Mouse (Mus musculus) layer of hippocampus, adult 2 months (tissue): ENCODE measurements at regions not wholly inside any gene's neighbourhood (a gene's known extent, or its start where the extent isn't known, plus 50 kb on each side); places are given as distances from the start of the nearest gene placed in this dataset.

ENCODE experiments used
- DNase-seq, 2 experiments: peaks; one replicate each; pipeline ENCODE4 v3.0.0; 2022; ENCODE audit warnings: low spot score in 2 of 2
- H3K27ac ChIP-seq: fragments of 200-600 bp; 2 replicates; pipeline ENCODE4 v1.8.1; 2022
- H3K4me3 ChIP-seq: fragments of 200-600 bp; 2 replicates; pipeline ENCODE4 v1.8.1; 2022; ENCODE audit warnings: mild to moderate bottlenecking
- CTCF ChIP-seq: fragments of 200-600 bp; conservative IDR thresholded peaks from 2 replicates; pipeline ENCODE4 v1.8.1; 2022; ENCODE audit warnings: antibody characterized with exemption, mild to moderate bottlenecking, moderate library complexity

GRCm38 (mm10) chr13:54883748-54884708 is 65.2 kb upstream of the Unc5a start:
- Histone ChIP-seq H3K4me3 (no peak overlapping the region), H3K27ac (peak overlapping the region; percentile 91)
- no peak for TF ChIP-seq CTCF
- no peak for DNase-seq

GRCm38 (mm10) chr13:54884709-54885460 is 64.3 kb upstream of the Unc5a start:
- peak; percentile 38 to 62 for DNase-seq
- Histone ChIP-seq H3K27ac (peak overlapping the region; percentile 91), H3K4me3 (no peak overlapping the region)
- TF ChIP-seq CTCF = no peak

- no peak for TF ChIP-seq CTCF
- peak overlapping the region; percentile 91 for H3K27ac ChIP-seq
- DNase-seq = peak; percentile 48 to 59
- H3K4me3 ChIP-seq = peak overlapping the region; percentile 17; the same call in 1 of the 2 replicates
Observed at GRCm38 (mm10) chr13:54887366-54887921, 61.8 kb upstream of the Unc5a start.

- DNase-seq = no peak
- Histone ChIP-seq H3K4me3 (peak overlapping the region; percentile 17; the same call in 1 of the 2 replicates), H3K27ac (peak overlapping the region; percentile 91)
- TF ChIP-seq CTCF = no peak
Observed at GRCm38 (mm10) chr13:54888021-54888420, 61.2 kb upstream of the Unc5a start.

GRCm38 (mm10) chr13:54889684-54890399 is 59.4 kb upstream of the Unc5a start:
- H3K4me3 ChIP-seq = no peak overlapping the region
- no peak overlapping the region for H3K27ac ChIP-seq
- peak; percentile 52 for TF ChIP-seq CTCF
- no peak for DNase-seq

- no peak for DNase-seq
- Histone ChIP-seq H3K4me3 (no peak overlapping the region), H3K27ac (no peak overlapping the region)
- TF ChIP-seq CTCF = no peak
Observed at GRCm38 (mm10) chr13:54892572-54892971, 56.6 kb upstream of the Unc5a start.

GRCm38 (mm10) chr13:54893651-54894050 is 55.6 kb upstream of the Unc5a start:
- DNase-seq = no peak
- no peak for TF ChIP-seq CTCF
- Histone ChIP-seq H3K27ac (no peak overlapping the region), H3K4me3 (no peak overlapping the region)

- no peak overlapping the region for H3K4me3 ChIP-seq
- no peak for DNase-seq
- TF ChIP-seq CTCF = no peak
- no peak overlapping the region for H3K27ac ChIP-seq
Observed at GRCm38 (mm10) chr13:54895981-54896380, 53.2 kb upstream of the Unc5a start.
